Mouse (Mus musculus): ENCODE measurements around the gene Nkx2-3.

DNA sequence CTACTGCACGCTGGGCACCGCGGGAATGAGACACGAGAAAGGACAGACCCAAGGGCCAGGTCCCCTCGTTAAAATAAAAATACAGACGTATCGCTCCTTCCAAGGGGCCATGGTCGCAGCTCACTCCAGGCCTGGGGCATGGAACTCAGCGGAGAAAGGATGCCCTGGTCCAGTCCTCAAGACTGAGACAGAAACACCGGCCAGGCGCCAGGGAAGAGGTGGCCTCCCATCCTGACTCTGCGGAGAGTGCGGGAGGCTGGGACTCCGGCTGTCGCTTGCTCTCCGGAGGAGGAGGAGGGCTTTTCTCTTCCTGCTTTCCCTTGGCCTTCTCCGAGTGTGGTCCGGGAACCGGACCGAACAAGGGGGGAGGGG lies 2.9 kb downstream of the Nkx2-3 start:
- no peak for TF ChIP-seq CTCF (IDR thresholded peaks at IDR 0.05; ENCODE audit: control insufficient read depth, insufficient read depth, insufficient replicate concordance, low read depth, low read length)
- no peak for TF ChIP-seq POLR2A (IDR thresholded peaks at IDR 0.05; ENCODE audit: control insufficient read depth, low read depth, low read length)
